17 mouse cellular contexts compared by ENCODE assay signal in the genomic region with DNA sequence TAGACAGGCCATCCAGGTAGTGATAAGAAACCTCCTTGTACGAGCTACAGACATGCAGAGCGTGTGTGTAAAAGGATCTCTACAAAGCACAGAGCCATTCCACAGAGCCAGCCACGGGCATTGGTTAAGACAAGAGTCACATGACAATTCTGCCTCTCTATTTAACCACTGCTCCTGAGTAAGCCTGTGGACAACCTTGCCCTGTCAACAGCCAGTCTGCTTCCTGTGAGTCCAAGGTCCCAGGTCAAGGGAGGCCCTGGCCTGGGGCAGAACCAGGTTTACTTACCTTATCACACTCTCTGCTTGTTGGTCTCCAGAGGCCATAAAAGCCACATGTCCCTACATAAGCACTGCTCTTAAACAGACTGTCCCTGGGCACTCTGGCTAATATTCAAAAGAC.
DNase-seq lines count a peak whose midpoint lies in the region; ATAC-seq and TF ChIP-seq lines count a peak whose summit lies in the region.
"Had no signal": no experiment of that assay in that cellular context is flagged by ENCODE, and none has a peak within 500 bp of the region (broad histone marks: within the 10 kb centered on the region; RNA-seq: fewer than 3 reads in every experiment).

No protein-coding gene starts in this region.

- H3K36me3 ChIP-seq in kidney, adult 2 months (ENCODE audit: control insufficient read depth, insufficient read depth, low read length): no peaks in the 10 kb centered on the region
- no peaks in the 10 kb centered on the region for H3K36me3 ChIP-seq in kidney, embryonic 15.5 days
- no peaks in the 10 kb centered on the region for H3K36me3 ChIP-seq in liver, adult 2 months (ENCODE audit: control insufficient read depth, insufficient read depth, low read length)
- no peaks in the 10 kb centered on the region for H3K36me3 ChIP-seq in stomach, embryonic 14.5 days (ENCODE audit: control insufficient read depth, insufficient read depth, low read length)
- H3K36me3 ChIP-seq: embryonic facial prominence, embryonic 12.5 days; lung, embryonic 15.5 days had no signal

- H3K79me2 ChIP-seq in liver, adult 2 months (ENCODE audit: control insufficient read depth, insufficient read depth, low read length): no peaks in the 10 kb centered on the region

- H3K27me3 ChIP-seq in kidney, adult 2 months (replicated peaks; ENCODE audit: control insufficient read depth, insufficient read depth, low read length): no peaks in the 10 kb centered on the region
- H3K27me3 ChIP-seq in kidney, embryonic 15.5 days: no peaks in the 10 kb centered on the region
- H3K27me3 ChIP-seq in liver, adult 2 months (ENCODE audit: control insufficient read depth, insufficient read depth, low read length): no peaks in the 10 kb centered on the region
- H3K27me3 ChIP-seq in stomach, embryonic 14.5 days (ENCODE audit: control insufficient read depth, insufficient read depth, low read length): no peaks in the 10 kb centered on the region
- H3K27me3 ChIP-seq: CH12.LX; embryonic facial prominence, embryonic 12.5 days; lung, embryonic 15.5 days had no signal

- 74% methylated on average over 3 of the region's 3 CpGs for WGBS in kidney, adult 2 months
- WGBS in kidney, embryonic 15.5 days: 71% methylated on average over 3 of the region's 3 CpGs
- WGBS in liver, adult 2 months: 16% methylated on average over 3 of the region's 3 CpGs
- WGBS in stomach, embryonic 14.5 days: 58% methylated on average over 3 of the region's 3 CpGs

- ATAC-seq in kidney, embryonic 15.5 days (replicated peaks; ENCODE audit: low FRiP score): no peak
- ATAC-seq in stomach, embryonic 14.5 days (ENCODE audit: insufficient number of reproducible peaks, insufficient read depth, low FRiP score, low read depth): peak; percentile 81
- ATAC-seq in frontal cortex, adult (ENCODE audit: low TSS enrichment): no peak
- ATAC-seq: midbrain, embryonic 16.5 days had no signal

- no peak overlapping the region for H3K27ac ChIP-seq in kidney, adult 2 months (ENCODE audit: insufficient read depth, low read depth, low read length)
- H3K27ac ChIP-seq in kidney, embryonic 15.5 days: no peak overlapping the region
- no peak overlapping the region; the same call in 1 of the 2 replicates for H3K27ac ChIP-seq in liver, adult 2 months (replicated peaks; ENCODE audit: insufficient read depth, low read depth, low read length)
- no peak overlapping the region for H3K27ac ChIP-seq in stomach, embryonic 14.5 days (ENCODE audit: low read length)
- H3K27ac ChIP-seq: embryonic facial prominence, embryonic 12.5 days; hindbrain, embryonic 14.5 days; limb, embryonic 10.5 days; lung, embryonic 15.5 days had no signal

- TF ChIP-seq POLR2A in kidney, adult 2 months (IDR thresholded peaks at IDR 0.05; ENCODE audit: low read depth, low read length): no peak
- no peak for TF ChIP-seq POLR2A in liver, adult 2 months (IDR thresholded peaks at IDR 0.05; ENCODE audit: extremely low read depth, insufficient read depth, low read length)

- DNase-seq in adrenal gland, adult 2 months: peak; percentile 66
- DNase-seq in adrenal gland, adult 18-20 months (ENCODE audit: low spot score in 2 of 2): no peak
- DNase-seq in kidney, adult 2 months: peak; percentile 38
- peak; percentile 88 for DNase-seq in liver, adult 2 months (ENCODE audit: extremely low read depth, low read depth, low spot score)
- DNase-seq in retina, embryonic 14.5 days (ENCODE audit: low spot score): no peak
- DNase-seq: cerebellum, adult 11-12 months; gastrocnemius, postnatal 14 days; heart, postnatal 10 days had no signal

- H3K9me3 ChIP-seq in kidney, embryonic 15.5 days (replicated peaks): no peaks in the 10 kb centered on the region
- H3K9me3 ChIP-seq in stomach, embryonic 14.5 days (ENCODE audit: control insufficient read depth, low read depth, low read length): no peaks in the 10 kb centered on the region
- H3K9me3 ChIP-seq: embryonic facial prominence, embryonic 12.5 days; limb, embryonic 10.5 days; lung, embryonic 15.5 days had no signal

- no peak overlapping the region for H3K9ac ChIP-seq in kidney, embryonic 15.5 days
- no peak overlapping the region for H3K9ac ChIP-seq in liver, adult 2 months (ENCODE audit: low read depth, low read length)
- H3K9ac ChIP-seq in stomach, embryonic 14.5 days (replicated peaks; ENCODE audit: low read depth, low read length): no peak overlapping the region
- H3K9ac ChIP-seq: embryonic facial prominence, embryonic 12.5 days; hindbrain, embryonic 14.5 days; lung, embryonic 15.5 days had no signal

- no peak overlapping the region for H3K4me2 ChIP-seq in kidney, embryonic 15.5 days
- no peak overlapping the region for H3K4me2 ChIP-seq in stomach, embryonic 14.5 days (replicated peaks; ENCODE audit: low read depth, low read length)
- H3K4me2 ChIP-seq: embryonic facial prominence, embryonic 12.5 days; hindbrain, embryonic 14.5 days; lung, embryonic 15.5 days had no signal

- no peak overlapping the region for H3K4me3 ChIP-seq in kidney, adult 2 months (ENCODE audit: insufficient read depth, low read depth, low read length)
- H3K4me3 ChIP-seq in kidney, embryonic 15.5 days (replicated peaks): no peak overlapping the region
- H3K4me3 ChIP-seq in liver, adult 2 months (ENCODE audit: insufficient read depth, low read depth, low read length): no peak overlapping the region
- no peak overlapping the region for H3K4me3 ChIP-seq in stomach, embryonic 14.5 days (ENCODE audit: low read depth, low read length)
- H3K4me3 ChIP-seq: embryonic facial prominence, embryonic 12.5 days; limb, embryonic 10.5 days; lung, embryonic 15.5 days had no signal

- H3K4me1 ChIP-seq in kidney, adult 2 months (ENCODE audit: control insufficient read depth, insufficient read depth, low read length): 0 out of 2 replicates have a peak, but pooled peaks cover 2% of the 10 kb centered on the region
- H3K4me1 ChIP-seq in kidney, embryonic 15.5 days: peaks cover 20% of the 10 kb centered on the region
- H3K4me1 ChIP-seq in liver, adult 2 months (ENCODE audit: control insufficient read depth, insufficient read depth, low read length): peaks cover 11% of the 10 kb centered on the region
- H3K4me1 ChIP-seq in stomach, embryonic 14.5 days (ENCODE audit: control insufficient read depth, insufficient read depth, low read length): peaks cover 5% of the 10 kb centered on the region

- TF ChIP-seq CTCF in kidney, adult 2 months (conservative IDR thresholded peaks at IDR 0.05; ENCODE audit: insufficient read depth, insufficient read length, low read depth, low read length): no peak
- TF ChIP-seq CTCF in liver, adult 2 months (IDR thresholded peaks at IDR 0.05; ENCODE audit: low read depth, low read length): no peak

Comparison
In these comparisons a context has a peak if more than half of its experiments do, and no peak if none do; other contexts are left out.
1. DNase-seq: peak in adrenal gland, adult 2 months (single experiment), kidney, adult 2 months (single experiment) and liver, adult 2 months (single experiment); none in adrenal gland, adult 18-20 months (0 of 2) and retina, embryonic 14.5 days (single experiment).